Mouse (Mus musculus) MEL (cell line): ENCODE measurements around the gene Zfp553.

ENCODE experiments used
- CHD2 ChIP-seq: IDR thresholded peaks from 2 replicates; pipeline ENCODE4 v1.6.1; 2011; ENCODE audit warnings: low read length, improper control_type of control experiment
- CTCF ChIP-seq, 3 experiments: IDR thresholded peaks in 2 of 3; conservative IDR thresholded peaks in 1 of 3; 2 replicates each; pipeline ENCODE4 v1.5.1; 2011 to 2012; ENCODE audit warnings: low read length in 3 of 3, low read depth in 2 of 3, mild to moderate bottlenecking in 2 of 3, improper control_type of control experiment in 1 of 3, inconsistent platforms in 1 of 3, mixed read lengths in 1 of 3, moderate library complexity in 1 of 3; ENCODE audit not compliant: control insufficient read depth in 1 of 3, insufficient read depth in 1 of 3, poor library complexity in 1 of 3, severe bottlenecking in 1 of 3
- EP300 ChIP-seq, 2 experiments: IDR thresholded peaks; 2 replicates each; pipeline ENCODE4 v1.6.1; 2011; ENCODE audit warnings: improper control_type of control experiment in 2 of 2, low read length in 2 of 2, low read depth in 1 of 2, mild to moderate bottlenecking in 1 of 2
- POLR2A ChIP-seq, 2 experiments: IDR thresholded peaks; 2 replicates each; pipeline ENCODE4 v1.6.1; 2011 to 2012; ENCODE audit warnings: low read length in 2 of 2, mild to moderate bottlenecking in 2 of 2, control low read depth in 1 of 2, improper control_type of control experiment in 1 of 2, low read depth in 1 of 2, moderate library complexity in 1 of 2; ENCODE audit not compliant: control insufficient read depth in 1 of 2, insufficient read depth in 1 of 2, poor library complexity in 1 of 2
- RAD21 ChIP-seq: IDR thresholded peaks from 2 replicates; pipeline ENCODE4 v1.6.1; 2011; ENCODE audit warnings: mild to moderate bottlenecking, low read depth, low read length, improper control_type of control experiment
- SMC3 ChIP-seq: IDR thresholded peaks from 2 replicates; pipeline ENCODE4 v1.6.1; 2011; ENCODE audit warnings: low read depth, low read length, improper control_type of control experiment
- ZC3H11A ChIP-seq: IDR thresholded peaks from 2 replicates; pipeline ENCODE4 v1.6.1; 2012; ENCODE audit warnings: low read depth, mild to moderate bottlenecking, inconsistent platforms, low read length, improper control_type of control experiment

- TF ChIP-seq POLR2A (IDR thresholded peaks at IDR 0.05; ENCODE audit: control insufficient read depth in 1 of 2, insufficient read depth in 1 of 2, low read depth in 1 of 2, low read length in 2 of 2, poor library complexity in 1 of 2) (no peak; a peak in 1 of 4 replicates), CHD2 (no peak), CTCF (IDR thresholded peaks at IDR 0.05 in 2 of 3, conservative IDR thresholded peaks at IDR 0.05 in 1 of 3; ENCODE audit: control insufficient read depth in 1 of 3, insufficient read depth in 1 of 3, low read depth in 2 of 3, low read length in 3 of 3, poor library complexity in 1 of 3, severe bottlenecking in 1 of 3) (no peak), RAD21 (no peak), ZC3H11A (no peak), SMC3 (no peak), EP300 (IDR thresholded peaks at IDR 0.05; ENCODE audit: low read depth in 1 of 2, low read length in 2 of 2) (no peak)
Observed at GRCm38 (mm10) chr7:127208295-127208552, 24.6 kb upstream of the Zfp553 start, which contains the start of gene Tbc1d10b.
